ENCODE assay signal across 9 mouse cellular contexts in genomic region chr4:97775059-97775458, GRCm38 (mm10). TPM values are rescaled to one million over a fixed set of nuclear protein-coding genes. Genes with fewer than 3 reads are reported as not detected.
A peak's percentile ranks its signal among the peaks of the same experiment; 100 is the strongest.
DNase-seq lines count a peak whose midpoint lies in the region; ATAC-seq lines count a peak whose summit lies in the region.
"Had no signal": no experiment of that assay in that cellular context is flagged by ENCODE, and none has a peak within 500 bp of the region (broad histone marks: within the 10 kb centered on the region; RNA-seq: fewer than 3 reads in every experiment).

No protein-coding gene starts in this region.

- DNase-seq in right cerebral cortex, adult 18-20 months, result peak; percentile 72
- DNase-seq in right cerebral cortex, postnatal 14 days, result no peak
- peak; percentile 78 for DNase-seq in embryonic facial prominence, embryonic 10.5 days (ENCODE audit: low spot score)
- peak; percentile 87 to 89 for DNase-seq in heart, adult 9 months (ENCODE audit: low spot score in 2 of 2)
- peak; percentile 82 to 84 for DNase-seq in kidney, adult 8-10 months
- peak; percentile 81 for DNase-seq in urinary bladder, postnatal 14 days (ENCODE audit: low spot score)

- under 1% methylated on average over 13 of the region's 13 CpGs for WGBS in embryonic facial prominence, embryonic 10.5 days
- under 1% methylated on average over 13 of the region's 13 CpGs for WGBS in liver, embryonic 16.5 days (ENCODE audit: insufficient replicate concordance)
- WGBS in neural tube, embryonic 13.5 days, result under 1% methylated on average over 13 of the region's 13 CpGs

- H3K4me1 ChIP-seq in embryonic facial prominence, embryonic 10.5 days, result peaks cover 63% of the 10 kb centered on the region
- H3K4me1 ChIP-seq in liver, embryonic 16.5 days (ENCODE audit: control insufficient read depth, low read depth, low read length), result peaks cover 4% of the 10 kb centered on the region; the same call in 1 of the 2 replicates
- H3K4me1 ChIP-seq in neural tube, embryonic 13.5 days (replicated peaks), result peaks cover 49% of the 10 kb centered on the region

- peak overlapping the region; percentile 70 for H3K27ac ChIP-seq in embryonic facial prominence, embryonic 10.5 days (replicated peaks)
- H3K27ac ChIP-seq in liver, embryonic 16.5 days (ENCODE audit: low read length), result peak overlapping the region; percentile 7; the same call in 1 of the 2 replicates
- peak overlapping the region; percentile 87 for H3K27ac ChIP-seq in neural tube, embryonic 13.5 days (replicated peaks)

- no peak for ATAC-seq in liver, embryonic 16.5 days (ENCODE audit: low read depth)
- ATAC-seq in neural tube, embryonic 13.5 days (ENCODE audit: low read depth), result no peak

- no peaks in the 10 kb centered on the region for H3K9me3 ChIP-seq in embryonic facial prominence, embryonic 10.5 days
- no peaks in the 10 kb centered on the region for H3K9me3 ChIP-seq in liver, embryonic 16.5 days (replicated peaks; ENCODE audit: control insufficient read depth, low read length)
- no peaks in the 10 kb centered on the region for H3K9me3 ChIP-seq in neural tube, embryonic 13.5 days

- H3K4me3 ChIP-seq in embryonic facial prominence, embryonic 10.5 days, result peak overlapping the region; percentile 74
- H3K4me3 ChIP-seq in liver, embryonic 16.5 days (ENCODE audit: low read depth, low read length), result peak overlapping the region; percentile 37
- H3K4me3 ChIP-seq in neural tube, embryonic 13.5 days, result peak overlapping the region; percentile 91

- no peak overlapping the region for H3K9ac ChIP-seq in liver, embryonic 16.5 days (ENCODE audit: low read depth, low read length)
- peak overlapping the region; percentile 61 for H3K9ac ChIP-seq in neural tube, embryonic 13.5 days

- H3K36me3 ChIP-seq in embryonic facial prominence, embryonic 10.5 days (replicated peaks), result no peaks in the 10 kb centered on the region
- no peaks in the 10 kb centered on the region for H3K36me3 ChIP-seq in liver, embryonic 16.5 days (ENCODE audit: control insufficient read depth, insufficient read depth)
- no peaks in the 10 kb centered on the region for H3K36me3 ChIP-seq in neural tube, embryonic 13.5 days
- H3K36me3 ChIP-seq: G1E had no signal

- H3K27me3 ChIP-seq in embryonic facial prominence, embryonic 10.5 days (replicated peaks; ENCODE audit: low read depth, poor library complexity, severe bottlenecking), result peaks cover 64% of the 10 kb centered on the region
- peaks cover 52% of the 10 kb centered on the region for H3K27me3 ChIP-seq in liver, embryonic 16.5 days (ENCODE audit: control insufficient read depth, insufficient read depth, low read depth, low read length)
- H3K27me3 ChIP-seq in neural tube, embryonic 13.5 days, result peaks cover 17% of the 10 kb centered on the region

- peak overlapping the region; percentile 51 for H3K4me2 ChIP-seq in liver, embryonic 16.5 days (ENCODE audit: low read depth, low read length)
- peak overlapping the region; percentile 85 for H3K4me2 ChIP-seq in neural tube, embryonic 13.5 days

RNA-seq across cellular contexts. Expression of gene Nfia, which starts 2.5 kb away (rescaled TPM):
- polyA plus RNA-seq in embryonic facial prominence, embryonic 10.5 days (2016; fragmentation: Nextera tagmentation; extraction: Ambion mirVana), result 8.0 and 17.0 TPM in 2 replicates
- 4.2 and 5.7 TPM in 2 replicates for polyA plus RNA-seq in liver, embryonic 16.5 days (2015; fragmentation: Nextera tagmentation; extraction: Ambion mirVana)
- 45.1 and 51.6 TPM in 2 replicates for polyA plus RNA-seq in neural tube, embryonic 13.5 days (2015; fragmentation: Nextera tagmentation; extraction: Ambion mirVana)

RNA-seq across cellular contexts. Expression of gene E130114P18Rik, which starts 2.8 kb away (rescaled TPM):
- polyA plus RNA-seq in embryonic facial prominence, embryonic 10.5 days (2016; fragmentation: Nextera tagmentation; extraction: Ambion mirVana), result 10.9 and 13.6 TPM in 2 replicates
- polyA plus RNA-seq in liver, embryonic 16.5 days (2015; fragmentation: Nextera tagmentation; extraction: Ambion mirVana), result 0.08 TPM in 1 of 2 replicates, not detected in the other
- polyA plus RNA-seq in neural tube, embryonic 13.5 days (2015; fragmentation: Nextera tagmentation; extraction: Ambion mirVana), result 22.0 and 30.7 TPM in 2 replicates
- polyA plus RNA-seq: G1E had no signal

Comparison
In these comparisons a context has a peak if more than half of its experiments do, and no peak if none do; other contexts are left out.
1. H3K27ac ChIP-seq: peak in every context shown above with its lines; median percentile 87 in neural tube, embryonic 13.5 days; 70 in embryonic facial prominence, embryonic 10.5 days; 7 in liver, embryonic 16.5 days.
2. H3K4me3 ChIP-seq: peak in every context shown above with its lines; median percentile 91 in neural tube, embryonic 13.5 days; 74 in embryonic facial prominence, embryonic 10.5 days; 37 in liver, embryonic 16.5 days.
3. RNA of gene E130114P18Rik, which starts 2.8 kb away (polyA plus RNA-seq): 22.0 to 30.7 TPM in neural tube, embryonic 13.5 days and 10.9 to 13.6 TPM in embryonic facial prominence, embryonic 10.5 days; 0.08 TPM in liver, embryonic 16.5 days; every median in the first group is over 10 times any median in the second.